18 mouse cellular contexts compared by ENCODE assay signal in the genomic region with DNA sequence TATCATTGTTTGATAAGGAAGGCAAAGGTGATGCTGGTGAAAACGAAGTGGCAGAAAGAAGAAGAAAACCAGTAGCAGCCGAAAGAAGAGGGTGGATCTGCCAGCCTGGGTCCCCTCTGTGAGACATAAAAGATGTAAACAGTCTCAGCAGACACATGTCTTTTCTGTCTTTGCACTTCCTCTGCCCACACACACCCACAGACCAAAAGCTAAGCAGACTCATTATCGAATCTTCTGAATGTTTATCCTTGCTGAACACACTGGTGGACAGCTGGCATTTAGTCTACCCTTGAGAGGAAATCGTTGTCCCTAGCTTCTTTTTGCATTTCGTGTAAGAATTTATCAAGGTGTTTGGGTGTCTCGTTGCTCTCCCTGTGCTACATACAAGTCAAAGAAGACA.
DNase-seq lines count a peak whose midpoint lies in the region.
"Had no signal": no experiment of that assay in that cellular context is flagged by ENCODE, and none has a peak within 500 bp of the region (broad histone marks: within the 10 kb centered on the region; RNA-seq: fewer than 3 reads in every experiment).

No protein-coding gene starts in this region.

- peak; percentile 39 to 67 for DNase-seq in layer of hippocampus, adult 18-20 months (ENCODE audit: low spot score in 2 of 2)
- no peak for DNase-seq in layer of hippocampus, adult 11-12 months (ENCODE audit: low spot score)
- peak; percentile 51 for DNase-seq in right cerebral cortex, adult 18-20 months
- DNase-seq in right cerebral cortex, postnatal 14 days, result no peak
- peak; percentile 13 to 33 for DNase-seq in layer of hippocampus, postnatal 36 days
- DNase-seq in telencephalon, adult 2 months (ENCODE audit: low read depth, low spot score), result peak; percentile 43
- DNase-seq in gastrocnemius, adult 18-20 months (ENCODE audit: low spot score), result no peak
- DNase-seq: adrenal gland, postnatal 36 days; cerebellum, adult 2 months; cerebellum, postnatal 14 days; gastrocnemius, adult 2 months; heart, postnatal 14 days; kidney, adult 11 months; kidney, postnatal 25 days; liver; lung, adult 2 months; lung, postnatal 10 days; thymus, postnatal 14 days had no signal

Comparison
In these comparisons a context has a peak if more than half of its experiments do, and no peak if none do; other contexts are left out.
1. DNase-seq: peak in layer of hippocampus, adult 18-20 months (2 of 2), right cerebral cortex, adult 18-20 months (single experiment), layer of hippocampus, postnatal 36 days (2 of 2) and telencephalon, adult 2 months (single experiment); none in layer of hippocampus, adult 11-12 months (single experiment), right cerebral cortex, postnatal 14 days (single experiment) and gastrocnemius, adult 18-20 months (single experiment).